Mouse (Mus musculus) myocyte (in vitro differentiated cells): Measurements from ENCODE around the gene Gm16253. TPM values are rescaled to one million over a fixed set of nuclear protein-coding genes. Genes with fewer than 3 reads are reported as not detected.

ENCODE experiments used
- H3K27me3 ChIP-seq: one replicate; pipeline ENCODE4 v1.6.1; 2011; ENCODE audit not compliant: control insufficient read depth, insufficient read depth, insufficient read length
- H3K36me3 ChIP-seq: one replicate; pipeline ENCODE4 v1.6.1; 2011; ENCODE audit not compliant: control insufficient read depth, insufficient read depth
- H3K4me2 ChIP-seq: one replicate; pipeline ENCODE4 v1.6.1; 2011; ENCODE audit warnings: low read depth, control low read depth
- H3K4me3 ChIP-seq: one replicate; pipeline ENCODE4 v1.5.1; 2011; ENCODE audit warnings: mild to moderate bottlenecking, control low read depth, moderate library complexity
- H3K79me2 ChIP-seq: one replicate; pipeline ENCODE4 v1.6.1; 2011; ENCODE audit not compliant: control insufficient read depth, insufficient read depth
- H3ac ChIP-seq: one replicate; pipeline ENCODE4 v1.6.1; 2011; ENCODE audit not compliant: control insufficient read depth, insufficient read length
- CEBPB ChIP-seq: IDR thresholded peaks from 2 replicates; pipeline ENCODE4 v1.6.1; 2011; ENCODE audit warnings: mild to moderate bottlenecking, moderate library complexity; ENCODE audit not compliant: poor library complexity, insufficient read depth, severe bottlenecking
- E2F4 ChIP-seq: IDR thresholded peaks from one replicate; pipeline ENCODE4 v1.6.1; 2011; ENCODE audit warnings: mild to moderate bottlenecking, control low read depth, moderate library complexity; ENCODE audit not compliant: insufficient read depth
- MAX ChIP-seq: IDR thresholded peaks from one replicate; pipeline ENCODE4 v1.6.1; 2011; ENCODE audit warnings: low read depth, mild to moderate bottlenecking, control low read depth
- MYOD1 ChIP-seq, 3 experiments: IDR thresholded peaks; one replicate each; pipeline ENCODE4 v1.6.1; 2011; ENCODE audit warnings: control low read depth in 2 of 3, low read depth in 2 of 3, mild to moderate bottlenecking in 2 of 3, moderate library complexity in 1 of 3; ENCODE audit not compliant: insufficient read length in 2 of 3, control insufficient read depth in 1 of 3
- MYOG ChIP-seq, 3 experiments: IDR thresholded peaks; one replicate each; pipeline ENCODE4 v1.6.1; 2011; ENCODE audit warnings: control low read depth in 2 of 3, low read depth in 2 of 3, mild to moderate bottlenecking in 2 of 3; ENCODE audit not compliant: insufficient read length in 2 of 3, control insufficient read depth in 1 of 3, insufficient read depth in 1 of 3
- POLR2A ChIP-seq: IDR thresholded peaks from one replicate; pipeline ENCODE4 v1.6.1; 2011; ENCODE audit warnings: low read depth, mild to moderate bottlenecking, control low read depth, moderate library complexity; ENCODE audit not compliant: insufficient read length
- POLR2AphosphoS2 ChIP-seq: IDR thresholded peaks from one replicate; pipeline ENCODE4 v1.6.1; 2011; ENCODE audit warnings: low read depth, control low read depth; ENCODE audit not compliant: insufficient read length
- REST ChIP-seq: IDR thresholded peaks from one replicate; pipeline ENCODE4 v1.6.1; 2011; ENCODE audit warnings: mild to moderate bottlenecking, control low read depth, moderate library complexity; ENCODE audit not compliant: insufficient read depth, insufficient read length
- SRF ChIP-seq: IDR thresholded peaks from one replicate; pipeline ENCODE4 v1.6.1; 2011; ENCODE audit warnings: low read depth; ENCODE audit not compliant: control insufficient read depth, insufficient read length
- TCF12 ChIP-seq: IDR thresholded peaks from one replicate; pipeline ENCODE4 v1.6.1; 2011; ENCODE audit warnings: mild to moderate bottlenecking, control low read depth; ENCODE audit not compliant: poor library complexity, insufficient read depth, severe bottlenecking
- TCF3 ChIP-seq: IDR thresholded peaks from one replicate; pipeline ENCODE4 v1.6.1; 2011; ENCODE audit warnings: low read depth, control low read depth; ENCODE audit not compliant: insufficient read length
- USF1 ChIP-seq: IDR thresholded peaks from one replicate; pipeline ENCODE4 v1.6.1; 2011; ENCODE audit warnings: low read depth, mild to moderate bottlenecking, control low read depth, moderate library complexity
- polyA plus RNA-seq: library from polyadenylated mRNA; unstranded; fragments of >200 nt; fragmentation: generic; extraction: Trizol; gene quantifications from one replicate; pipeline ENCODE4 v1.2.1, GENCODE M21; 2012; ENCODE audit warnings: missing spikeins

The Gm16253 gene
- polyA plus RNA-seq, 1 experiment, result 0.25 TPM

DNA sequence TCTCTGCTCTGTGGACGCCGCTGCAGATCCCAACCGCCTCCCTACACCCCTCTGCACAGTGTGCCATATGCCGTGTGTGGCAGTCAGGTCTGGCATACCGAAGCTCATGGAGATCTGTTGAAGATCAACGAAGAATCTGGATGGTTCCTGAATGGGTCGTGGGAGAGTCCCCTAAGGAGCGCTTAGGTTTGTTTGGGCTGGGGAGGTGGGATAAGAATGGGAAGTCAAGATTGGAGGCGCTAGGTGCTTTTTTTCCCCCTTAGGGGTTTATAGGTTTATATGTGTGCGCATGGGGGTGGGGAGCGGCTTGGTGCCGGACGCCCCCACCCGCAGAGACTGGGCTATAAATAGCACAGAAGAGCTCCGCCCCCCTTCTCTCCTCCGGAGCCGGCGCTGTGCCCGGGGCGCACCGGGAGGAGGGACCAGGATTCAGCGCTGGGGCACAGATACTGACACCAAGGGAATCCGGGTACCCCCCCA is 19.5 kb downstream of the Gm16253 start, which contains the start of gene Ankrd34a:
Ankrd34a (plus strand) TSS at position 409 of the 480 bp plus-strand sequence.
- Histone ChIP-seq H3K4me3 (peak within 1 kb of the TSS; percentile 51), H3K79me2 (peaks cover 8% of the 10 kb centered on the region), H3K36me3 (no peaks in the 10 kb centered on the region), H3K27me3 (no peaks in the 10 kb centered on the region), H3K4me2 (peak within 1 kb of the TSS; percentile 98), H3ac (peak within 1 kb of the TSS; percentile 50)
- TF ChIP-seq MAX (no peak), USF1 (no peak), MYOG (IDR thresholded peaks at IDR 0.05; ENCODE audit: control insufficient read depth in 1 of 3, insufficient read depth in 1 of 3, insufficient read length in 2 of 3, low read depth in 2 of 3) (no peak), E2F4 (no peak), SRF (no peak), POLR2AphosphoS2 (no peak), CEBPB (no peak), REST (no peak)

DNA sequence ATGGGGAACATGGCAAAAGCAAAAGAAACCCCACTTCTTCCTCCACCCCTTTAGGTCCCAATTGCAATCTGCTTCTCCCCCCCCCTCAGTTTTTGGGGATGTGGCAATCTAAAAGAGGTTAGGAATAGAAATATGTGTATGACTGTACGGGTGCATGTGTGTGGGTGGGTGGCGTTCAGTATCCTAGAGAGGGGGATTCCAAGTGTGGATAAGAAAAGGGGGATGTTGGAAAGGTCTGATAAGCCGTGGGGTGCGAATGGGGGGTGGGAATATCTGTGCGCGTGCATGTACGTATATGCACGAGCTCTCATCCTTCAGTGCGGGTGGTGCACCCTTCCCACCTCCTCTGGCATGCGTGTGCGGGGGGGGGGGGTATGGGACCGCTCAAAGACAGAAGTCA is 20.1 kb downstream of the Gm16253 start:
- Histone ChIP-seq H3K36me3 (no peaks in the 10 kb centered on the region), H3K27me3 (no peaks in the 10 kb centered on the region), H3ac (peak overlapping the region; percentile 50), H3K79me2 (peaks cover 14% of the 10 kb centered on the region), H3K4me2 (peak overlapping the region; percentile 98), H3K4me3 (peak overlapping the region; percentile 51)
- TF ChIP-seq POLR2AphosphoS2, result no peak
- no peak for TF ChIP-seq SRF
- TF ChIP-seq E2F4, result no peak
- no peak for TF ChIP-seq MYOG (IDR thresholded peaks at IDR 0.05; ENCODE audit: control insufficient read depth in 1 of 3, insufficient read depth in 1 of 3, insufficient read length in 2 of 3, low read depth in 2 of 3)
- TF ChIP-seq TCF3, result no peak
- TF ChIP-seq REST, result no peak
- no peak for TF ChIP-seq CEBPB
- no peak for TF ChIP-seq TCF12
- no peak for TF ChIP-seq MYOD1 (IDR thresholded peaks at IDR 0.05; ENCODE audit: control insufficient read depth in 1 of 3, insufficient read length in 2 of 3, low read depth in 2 of 3)
- no peak for TF ChIP-seq USF1
- no peak for TF ChIP-seq MAX
- no peak for TF ChIP-seq POLR2A

DNA sequence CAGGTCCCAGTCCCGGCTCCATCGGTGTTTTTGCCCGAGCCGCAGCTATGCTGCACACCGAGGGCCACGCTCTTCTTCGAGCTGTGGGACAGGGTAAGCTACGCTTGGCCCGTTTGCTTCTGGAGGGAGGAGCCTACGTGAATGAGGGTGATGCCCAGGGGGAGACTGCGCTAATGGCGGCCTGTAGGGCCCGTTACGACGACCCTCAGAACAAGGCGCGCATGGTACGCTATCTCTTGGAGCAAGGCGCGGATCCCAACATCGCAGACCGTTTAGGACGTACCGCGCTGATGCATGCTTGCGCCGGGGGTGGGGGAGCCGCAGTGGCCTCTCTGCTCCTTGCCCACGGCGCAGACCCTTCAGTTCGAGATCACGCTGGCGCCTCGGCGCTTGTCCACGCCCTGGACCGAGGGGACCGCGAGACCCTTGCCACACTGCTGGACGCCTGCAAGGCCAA is 20.7 kb downstream of the Gm16253 start:
- Histone ChIP-seq H3K4me3 (peak overlapping the region; percentile 51), H3K4me2 (peak overlapping the region; percentile 98), H3K36me3 (no peaks in the 10 kb centered on the region), H3K79me2 (peaks cover 18% of the 10 kb centered on the region), H3ac (peak overlapping the region; percentile 50), H3K27me3 (no peaks in the 10 kb centered on the region)
- TF ChIP-seq REST (peak; percentile 1), POLR2AphosphoS2 (peak; percentile 15), E2F4 (no peak)

DNA sequence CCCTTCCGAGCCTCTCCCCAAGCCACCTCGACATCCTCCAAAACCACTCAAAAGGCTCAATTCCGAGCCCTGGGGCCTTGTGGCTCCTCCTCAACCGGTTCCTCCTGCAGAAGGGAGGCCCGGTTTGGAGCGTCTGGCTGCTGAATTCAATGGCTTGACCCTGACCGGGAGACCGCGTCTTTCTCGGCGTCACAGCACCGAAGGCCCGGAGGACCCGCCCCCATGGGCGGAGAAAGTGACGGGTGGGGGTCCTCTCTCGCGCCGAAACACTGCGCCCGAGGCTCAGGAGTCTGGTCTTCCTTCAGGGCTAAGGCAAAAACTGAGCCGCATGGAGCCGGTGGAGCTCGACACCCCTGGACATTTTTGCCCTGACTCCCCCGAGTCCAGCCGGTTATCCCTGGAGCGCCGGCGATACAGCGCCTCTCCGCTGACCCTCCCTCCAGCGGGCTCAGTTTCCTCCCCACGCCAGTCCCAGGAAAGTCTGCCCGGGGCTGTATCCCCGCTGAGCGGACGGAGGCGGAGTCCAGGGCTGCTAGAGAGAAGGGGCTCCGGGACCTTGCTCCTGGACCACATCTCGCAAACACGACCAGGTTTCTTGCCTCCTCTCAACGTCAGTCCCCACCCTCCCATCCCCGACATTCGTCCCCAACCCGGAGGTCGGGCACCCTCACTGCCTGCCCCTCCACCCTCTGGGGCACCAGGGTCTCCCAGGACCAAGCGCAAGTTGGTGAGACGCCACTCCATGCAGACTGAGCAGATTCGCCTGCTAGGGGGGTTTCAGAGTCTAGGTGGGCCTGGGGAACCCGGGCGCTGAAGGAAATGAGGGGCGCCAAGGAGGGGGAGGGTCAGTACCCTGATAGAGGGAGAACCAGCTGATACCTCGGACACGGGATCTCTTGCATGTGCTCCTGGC is 21.6 kb downstream of the Gm16253 start:
- Histone ChIP-seq H3K36me3 (peaks cover under 1% of the 10 kb centered on the region), H3K4me2 (peak overlapping the region; percentile 98), H3K27me3 (no peaks in the 10 kb centered on the region), H3K4me3 (peak overlapping the region; percentile 51), H3K79me2 (peaks cover 21% of the 10 kb centered on the region), H3ac (peak overlapping the region; percentile 50)
- TF ChIP-seq CEBPB (no peak), POLR2AphosphoS2 (peak; percentile 26), POLR2A (peak; percentile 25), REST (no peak)

DNA sequence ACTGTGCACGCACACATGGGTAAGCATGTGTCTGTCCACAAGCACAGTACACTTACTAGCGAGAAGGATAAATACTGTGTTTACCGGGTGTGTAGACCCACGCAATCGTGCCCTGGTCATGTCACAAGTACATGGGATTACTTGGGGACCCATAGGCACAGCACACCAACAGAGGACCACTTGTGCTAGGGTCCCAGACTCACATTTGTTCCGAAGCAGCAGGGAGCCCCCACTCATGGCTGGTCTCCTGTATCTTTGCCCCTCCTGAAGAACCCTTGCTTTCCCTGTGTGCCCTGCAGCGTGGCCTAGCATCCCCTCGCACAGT is 22.2 kb downstream of the Gm16253 start:
- no peak overlapping the region for H3K4me2 ChIP-seq
- TF ChIP-seq TCF3, result no peak
- TF ChIP-seq MAX, result no peak
- no peak for TF ChIP-seq MYOD1 (IDR thresholded peaks at IDR 0.05; ENCODE audit: control insufficient read depth in 1 of 3, insufficient read length in 2 of 3, low read depth in 2 of 3)
- no peak for TF ChIP-seq POLR2AphosphoS2
- TF ChIP-seq SRF, result no peak
- TF ChIP-seq TCF12, result no peak
- TF ChIP-seq E2F4, result no peak
- no peak for TF ChIP-seq POLR2A
- TF ChIP-seq USF1, result no peak
- no peak for TF ChIP-seq REST
- no peak for TF ChIP-seq CEBPB
- TF ChIP-seq MYOG (IDR thresholded peaks at IDR 0.05; ENCODE audit: control insufficient read depth in 1 of 3, insufficient read depth in 1 of 3, insufficient read length in 2 of 3, low read depth in 2 of 3), result no peak
- H3K4me3 ChIP-seq, result peak overlapping the region; percentile 51
- H3K27me3 ChIP-seq, result no peaks in the 10 kb centered on the region
- H3K36me3 ChIP-seq, result peaks cover 6% of the 10 kb centered on the region
- H3K79me2 ChIP-seq, result peaks cover 27% of the 10 kb centered on the region
- no peak overlapping the region for H3ac ChIP-seq
